Mouse (Mus musculus): ENCODE data around the gene Cdkn2aipnl. TPM values are rescaled to one million over a fixed set of nuclear protein-coding genes. Genes with fewer than 3 reads are reported as not detected.

Gene Cdkn2aipnl
- polyA plus RNA-seq, 1 experiment from 2014 or later: 125 TPM

DNA sequence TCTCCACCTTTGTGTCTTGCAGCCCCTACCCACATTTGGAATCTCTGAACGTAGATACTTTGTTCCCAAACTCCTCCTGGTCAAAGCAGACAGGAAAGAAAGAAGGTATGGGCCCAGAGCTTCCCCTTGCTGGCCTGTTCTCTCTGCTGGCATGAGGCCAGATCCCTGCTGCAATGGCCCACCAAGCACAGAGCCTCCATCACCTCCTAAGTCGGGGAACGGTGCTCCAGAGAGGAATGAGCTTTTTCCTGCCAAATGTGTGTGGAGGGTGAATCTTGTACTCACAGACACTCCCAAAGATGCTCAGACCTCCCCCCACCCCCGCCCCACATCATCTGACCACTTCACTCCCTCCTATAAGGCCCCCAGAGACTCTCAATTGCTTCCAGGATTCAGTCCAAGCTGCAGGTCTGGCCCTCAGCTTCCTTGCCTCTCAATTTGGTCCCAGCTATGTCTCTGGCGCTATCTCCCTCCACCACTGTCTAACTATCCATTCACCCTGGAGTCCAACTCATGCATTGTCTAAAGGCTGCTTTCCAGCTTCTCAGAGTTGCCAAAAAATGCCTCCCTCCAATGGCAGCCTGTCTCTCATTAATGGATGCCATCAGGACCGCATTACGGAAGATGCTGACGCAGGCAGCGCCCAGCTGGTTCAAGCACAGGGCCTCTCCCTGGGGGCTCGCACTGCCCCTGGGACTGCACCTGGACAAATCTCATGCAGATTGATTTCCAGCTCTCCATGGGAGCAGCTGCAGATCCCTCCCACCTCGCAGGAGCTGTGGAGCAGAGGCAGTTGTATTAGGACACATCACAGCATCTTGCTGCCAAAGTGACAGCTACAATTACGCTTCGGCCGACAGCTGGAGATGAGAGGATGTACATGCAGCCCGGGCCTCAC is 24.6 kb upstream of the Cdkn2aipnl start:
- no peak overlapping the region for H3K4me2 ChIP-seq (ENCODE audit: low read length)
- WGBS: 60% methylated on average over 15 of the region's 15 CpGs
- DNase-seq: peak; percentile 24
- ATAC-seq (ENCODE audit: low FRiP score, low TSS enrichment): no peak
- H3K4me1 ChIP-seq (ENCODE audit: control insufficient read depth, insufficient read depth, low read length): peaks cover 7% of the 10 kb centered on the region
- H3K27ac ChIP-seq (replicated peaks; ENCODE audit: low read depth, low read length): peak overlapping the region; percentile 26; the same call in 1 of the 2 replicates
- no peaks in the 10 kb centered on the region for H3K27me3 ChIP-seq (ENCODE audit: control insufficient read depth, insufficient read depth, low read length)
- no peak overlapping the region for H3K4me3 ChIP-seq (replicated peaks; ENCODE audit: low read depth, low read length)
- no peak overlapping the region; the same call in 1 of the 2 replicates for H3K9ac ChIP-seq (replicated peaks; ENCODE audit: low read length)
- no peaks in the 10 kb centered on the region for H3K36me3 ChIP-seq (ENCODE audit: control insufficient read depth, insufficient read depth, low read length)
- no peaks in the 10 kb centered on the region for H3K9me3 ChIP-seq (ENCODE audit: control insufficient read depth, low read length)

DNA sequence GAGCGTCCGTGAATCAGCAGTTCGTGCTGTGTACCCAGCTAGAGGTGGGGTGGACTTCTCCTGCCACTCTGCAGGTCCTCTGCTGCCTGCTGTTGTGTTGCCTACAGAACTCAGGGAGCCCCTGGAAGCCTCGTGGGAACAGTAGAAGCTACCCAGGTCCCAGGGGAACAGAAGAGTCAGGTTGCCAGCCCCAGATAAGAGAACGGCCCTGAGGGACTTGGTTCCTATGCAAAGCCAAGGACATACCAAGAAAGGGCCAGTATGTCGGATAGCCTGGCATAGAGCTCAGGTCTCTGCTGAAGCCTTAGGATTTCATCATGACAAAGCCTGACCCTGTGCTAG is 24.0 kb upstream of the Cdkn2aipnl start:
- H3K4me2 ChIP-seq (ENCODE audit: low read length): no peak overlapping the region
- no peaks in the 10 kb centered on the region for H3K9me3 ChIP-seq (ENCODE audit: control insufficient read depth, low read length)
- H3K4me3 ChIP-seq (replicated peaks; ENCODE audit: low read depth, low read length): no peak overlapping the region
- H3K9ac ChIP-seq (replicated peaks; ENCODE audit: low read length): no peak overlapping the region; the same call in 1 of the 2 replicates
- ATAC-seq (ENCODE audit: low FRiP score, low TSS enrichment) (no peak), DNase-seq (no peak)
- H3K27ac ChIP-seq (replicated peaks; ENCODE audit: low read depth, low read length): 0 out of 2 replicates have a peak overlapping the region, but pooled peaks have one; percentile 26
- 54% methylated on average over 6 of the region's 6 CpGs for WGBS
- H3K36me3 ChIP-seq (ENCODE audit: control insufficient read depth, insufficient read depth, low read length): no peaks in the 10 kb centered on the region
- H3K4me1 ChIP-seq (ENCODE audit: control insufficient read depth, insufficient read depth, low read length): peaks cover 7% of the 10 kb centered on the region
- no peaks in the 10 kb centered on the region for H3K27me3 ChIP-seq (ENCODE audit: control insufficient read depth, insufficient read depth, low read length)

DNA sequence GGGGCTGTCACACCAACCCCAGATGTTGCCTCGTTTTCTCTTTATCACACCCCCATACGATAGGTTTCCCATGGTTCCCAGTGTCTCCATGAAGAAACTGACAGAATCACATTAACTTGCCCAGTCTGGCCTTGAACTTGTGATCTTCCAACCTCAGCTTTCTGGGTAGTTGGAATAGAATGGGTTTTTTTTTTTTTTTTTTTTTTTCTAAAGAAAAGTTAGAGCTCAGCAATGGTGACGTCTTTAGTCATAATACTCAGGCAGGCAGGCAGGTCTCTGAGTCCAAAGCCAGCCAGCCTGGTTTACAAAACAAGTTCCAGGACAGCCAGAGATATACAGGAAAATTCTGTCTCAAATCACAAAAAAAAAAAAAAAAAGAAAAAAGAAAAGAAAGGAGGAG is 23.2 kb upstream of the Cdkn2aipnl start:
- Histone ChIP-seq H3K4me2 (ENCODE audit: low read length) (no peak overlapping the region), H3K9ac (replicated peaks; ENCODE audit: low read length) (no peak overlapping the region), H3K36me3 (ENCODE audit: control insufficient read depth, insufficient read depth, low read length) (no peaks in the 10 kb centered on the region), H3K27ac (replicated peaks; ENCODE audit: low read depth, low read length) (no peak overlapping the region), H3K27me3 (ENCODE audit: control insufficient read depth, insufficient read depth, low read length) (no peaks in the 10 kb centered on the region), H3K4me3 (replicated peaks; ENCODE audit: low read depth, low read length) (no peak overlapping the region), H3K9me3 (ENCODE audit: control insufficient read depth, low read length) (no peaks in the 10 kb centered on the region), H3K4me1 (ENCODE audit: control insufficient read depth, insufficient read depth, low read length) (peaks cover 7% of the 10 kb centered on the region)
- DNase-seq (no peak), ATAC-seq (ENCODE audit: low FRiP score, low TSS enrichment) (no peak)
- 73% methylated on average over 3 of the region's 3 CpGs for WGBS

DNA sequence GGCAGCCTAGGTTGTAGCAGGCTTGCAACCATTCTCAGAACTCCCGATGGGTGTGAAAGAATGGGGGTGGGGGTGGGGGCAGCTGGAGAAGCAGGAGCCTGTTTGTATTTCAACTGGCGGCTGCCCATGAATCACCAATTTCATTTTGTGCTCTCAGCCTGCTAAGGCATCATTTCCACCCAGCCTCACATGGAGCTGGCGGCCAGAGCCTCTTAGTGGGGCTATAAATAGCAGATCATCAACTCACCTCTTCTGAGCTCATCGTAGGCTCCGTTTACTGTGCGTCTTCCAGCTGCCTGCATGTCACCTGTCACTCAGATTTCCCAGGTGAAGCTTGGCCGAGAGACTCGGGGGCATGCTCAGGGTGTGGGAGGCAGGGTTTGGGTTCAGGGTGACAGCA is 21.9 kb upstream of the Cdkn2aipnl start:
- no peaks in the 10 kb centered on the region for H3K36me3 ChIP-seq (ENCODE audit: control insufficient read depth, insufficient read depth, low read length)
- H3K27ac ChIP-seq (replicated peaks; ENCODE audit: low read depth, low read length): no peak overlapping the region
- H3K9ac ChIP-seq (replicated peaks; ENCODE audit: low read length): no peak overlapping the region
- H3K9me3 ChIP-seq (ENCODE audit: control insufficient read depth, low read length): no peaks in the 10 kb centered on the region
- no peak overlapping the region for H3K4me3 ChIP-seq (replicated peaks; ENCODE audit: low read depth, low read length)
- no peak overlapping the region for H3K4me2 ChIP-seq (ENCODE audit: low read length)
- ATAC-seq (ENCODE audit: low FRiP score, low TSS enrichment) (no peak), DNase-seq (no peak)
- peaks cover 7% of the 10 kb centered on the region for H3K4me1 ChIP-seq (ENCODE audit: control insufficient read depth, insufficient read depth, low read length)
- 50% methylated on average over 8 of the region's 8 CpGs for WGBS
- H3K27me3 ChIP-seq (ENCODE audit: control insufficient read depth, insufficient read depth, low read length): no peaks in the 10 kb centered on the region

DNA sequence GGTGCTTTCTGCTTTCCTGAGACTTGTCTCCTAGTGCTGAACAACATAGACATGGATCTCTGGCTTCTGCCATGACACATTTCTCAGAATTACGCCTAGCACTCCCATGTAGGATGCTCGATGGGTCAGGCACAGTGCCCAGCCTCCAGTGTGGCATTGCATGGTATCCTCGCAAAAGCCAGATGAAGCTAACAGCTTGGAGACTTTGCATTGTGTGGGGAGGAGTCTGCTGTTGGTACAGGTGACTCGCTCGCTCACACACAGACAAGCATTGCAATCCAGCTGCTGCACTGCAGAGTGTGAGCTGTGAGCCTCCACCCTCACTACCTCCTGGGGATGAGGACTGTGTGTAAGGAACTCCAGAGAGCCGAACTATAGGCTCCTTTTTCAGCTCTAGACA is 21.3 kb upstream of the Cdkn2aipnl start:
- H3K27ac ChIP-seq (replicated peaks; ENCODE audit: low read depth, low read length): no peak overlapping the region
- DNase-seq (no peak), ATAC-seq (ENCODE audit: low FRiP score, low TSS enrichment) (no peak)
- no peak overlapping the region for H3K4me3 ChIP-seq (replicated peaks; ENCODE audit: low read depth, low read length)
- peaks cover 7% of the 10 kb centered on the region for H3K4me1 ChIP-seq (ENCODE audit: control insufficient read depth, insufficient read depth, low read length)
- 0 out of 2 replicates have a peak overlapping the region, but pooled peaks have one; percentile 6 for H3K9ac ChIP-seq (replicated peaks; ENCODE audit: low read length)
- H3K27me3 ChIP-seq (ENCODE audit: control insufficient read depth, insufficient read depth, low read length): no peaks in the 10 kb centered on the region
- WGBS: 83% methylated on average over 6 of the region's 6 CpGs
- H3K4me2 ChIP-seq (ENCODE audit: low read length): no peak overlapping the region
- H3K36me3 ChIP-seq (ENCODE audit: control insufficient read depth, insufficient read depth, low read length): no peaks in the 10 kb centered on the region
- no peaks in the 10 kb centered on the region for H3K9me3 ChIP-seq (ENCODE audit: control insufficient read depth, low read length)

DNA sequence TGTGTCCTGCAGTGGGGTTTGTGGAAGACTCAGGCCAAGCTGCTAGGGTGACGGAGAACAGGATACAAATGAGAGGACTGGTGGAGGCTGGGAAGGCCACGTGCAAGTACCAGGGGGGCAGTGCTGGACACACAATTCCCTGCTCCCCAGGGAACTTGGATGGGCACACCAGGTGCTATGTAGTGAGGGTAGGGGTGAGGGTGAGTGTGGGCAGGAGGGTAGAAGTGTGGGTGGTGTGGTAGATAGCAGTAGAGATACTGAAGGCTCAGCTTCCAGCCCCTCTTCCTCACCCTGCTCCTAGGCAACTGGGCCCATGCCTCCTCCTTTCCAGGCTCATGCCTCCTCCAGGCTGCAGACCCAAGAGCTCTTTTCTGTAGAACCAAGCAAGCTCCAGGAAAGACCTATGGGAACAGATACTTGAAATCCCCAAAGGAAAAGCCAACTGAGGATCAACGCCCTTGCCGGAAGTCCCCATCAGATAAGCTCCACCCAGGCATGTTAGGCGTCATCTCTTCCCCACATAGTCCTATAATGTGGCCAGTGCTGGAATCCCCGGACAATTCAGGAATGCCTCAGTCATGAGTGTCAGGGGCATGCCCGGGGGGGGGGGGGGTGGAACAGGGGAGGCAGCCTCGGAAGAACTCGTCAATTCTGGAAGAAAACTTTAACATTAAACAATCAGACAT is 18.2 kb upstream of the Cdkn2aipnl start:
- H3K4me2 ChIP-seq (ENCODE audit: low read length): no peak overlapping the region
- no peak overlapping the region for H3K27ac ChIP-seq (replicated peaks; ENCODE audit: low read depth, low read length)
- no peaks in the 10 kb centered on the region for H3K27me3 ChIP-seq (ENCODE audit: control insufficient read depth, insufficient read depth, low read length)
- ATAC-seq (ENCODE audit: low FRiP score, low TSS enrichment) (no peak), DNase-seq (no peak)
- H3K36me3 ChIP-seq (ENCODE audit: control insufficient read depth, insufficient read depth, low read length): no peaks in the 10 kb centered on the region
- WGBS: 86% methylated on average over 9 of the region's 9 CpGs
- H3K4me1 ChIP-seq (ENCODE audit: control insufficient read depth, insufficient read depth, low read length): no peaks in the 10 kb centered on the region
- H3K9me3 ChIP-seq (ENCODE audit: control insufficient read depth, low read length): no peaks in the 10 kb centered on the region
- H3K4me3 ChIP-seq (replicated peaks; ENCODE audit: low read depth, low read length): no peak overlapping the region
- H3K9ac ChIP-seq (replicated peaks; ENCODE audit: low read length): no peak overlapping the region

DNA sequence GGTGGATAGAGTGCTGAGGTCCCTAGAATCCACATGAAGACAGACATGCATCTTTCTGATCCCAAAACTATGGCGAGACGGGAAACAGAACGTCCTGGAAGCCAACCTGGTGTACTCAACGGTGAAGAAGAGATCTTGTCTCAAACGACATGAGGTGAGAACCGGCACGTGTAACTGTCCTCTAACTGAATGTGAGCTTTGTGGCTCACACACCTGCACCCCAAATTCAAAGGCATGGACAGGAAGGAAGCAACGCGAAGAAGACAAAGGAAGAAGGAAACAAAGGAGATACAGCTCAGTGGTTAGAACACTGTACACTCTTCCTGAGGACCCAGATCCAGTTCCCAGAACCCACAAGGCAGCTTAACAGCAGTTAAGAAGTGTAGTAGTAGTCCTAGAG is 17.5 kb upstream of the Cdkn2aipnl start:
- Histone ChIP-seq H3K27ac (replicated peaks; ENCODE audit: low read depth, low read length) (no peak overlapping the region), H3K27me3 (ENCODE audit: control insufficient read depth, insufficient read depth, low read length) (no peaks in the 10 kb centered on the region), H3K4me2 (ENCODE audit: low read length) (no peak overlapping the region), H3K36me3 (ENCODE audit: control insufficient read depth, insufficient read depth, low read length) (no peaks in the 10 kb centered on the region), H3K4me1 (ENCODE audit: control insufficient read depth, insufficient read depth, low read length) (no peaks in the 10 kb centered on the region), H3K9me3 (ENCODE audit: control insufficient read depth, low read length) (no peaks in the 10 kb centered on the region), H3K9ac (replicated peaks; ENCODE audit: low read length) (no peak overlapping the region), H3K4me3 (replicated peaks; ENCODE audit: low read depth, low read length) (no peak overlapping the region)
- WGBS: 93% methylated on average over 9 of the region's 9 CpGs
- DNase-seq: no peak
- ATAC-seq (ENCODE audit: low FRiP score, low TSS enrichment): no peak

DNA sequence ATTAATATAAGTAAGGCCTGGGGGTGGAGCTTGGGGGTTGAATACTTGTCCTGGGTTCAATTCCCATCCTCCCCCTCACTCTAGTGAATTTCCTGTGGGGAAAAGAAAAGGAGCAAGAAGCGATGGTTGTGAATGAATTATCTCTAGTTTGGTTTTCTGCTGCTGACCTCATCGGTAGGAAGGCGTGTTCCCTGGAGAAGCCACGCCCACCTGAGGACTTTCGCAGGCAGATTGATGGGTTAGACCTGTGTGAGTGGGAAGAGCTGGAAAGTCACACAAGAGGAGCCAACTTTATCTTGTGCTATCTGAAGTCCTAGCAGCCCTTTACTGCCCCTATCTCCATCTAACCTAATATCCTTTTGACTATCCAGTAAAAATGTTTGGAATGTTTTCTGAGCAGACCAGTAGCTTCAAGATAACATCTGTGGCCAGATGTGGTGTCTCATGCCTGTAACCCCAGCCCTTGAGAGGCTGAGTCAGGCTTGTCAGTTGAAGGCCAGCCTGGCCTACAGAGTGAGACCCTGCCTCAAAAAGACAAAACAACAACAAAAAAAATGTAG is 15.5 kb upstream of the Cdkn2aipnl start:
- no peaks in the 10 kb centered on the region for H3K9me3 ChIP-seq (ENCODE audit: control insufficient read depth, low read length)
- H3K9ac ChIP-seq (replicated peaks; ENCODE audit: low read length): no peak overlapping the region
- ATAC-seq (ENCODE audit: low FRiP score, low TSS enrichment): no peak
- no peak overlapping the region for H3K4me2 ChIP-seq (ENCODE audit: low read length)
- no peaks in the 10 kb centered on the region for H3K4me1 ChIP-seq (ENCODE audit: control insufficient read depth, insufficient read depth, low read length)
- no peaks in the 10 kb centered on the region for H3K27me3 ChIP-seq (ENCODE audit: control insufficient read depth, insufficient read depth, low read length)
- H3K36me3 ChIP-seq (ENCODE audit: control insufficient read depth, insufficient read depth, low read length): no peaks in the 10 kb centered on the region
- H3K27ac ChIP-seq (replicated peaks; ENCODE audit: low read depth, low read length): no peak overlapping the region
- WGBS: 60% methylated on average over 5 of the region's 5 CpGs
- no peak for DNase-seq
- H3K4me3 ChIP-seq (replicated peaks; ENCODE audit: low read depth, low read length): no peak overlapping the region

Measured in midbrain, embryonic 14.5 days (tissue).